Mouse (Mus musculus) retina, postnatal 7 days (tissue): ENCODE measurements at regions not wholly inside any gene's neighbourhood (a gene's known extent, or its start where the extent isn't known, plus 50 kb on each side); places are given as distances from the start of the nearest gene placed in this dataset.
A peak's percentile ranks its signal among the peaks of the same experiment; 100 is the strongest.
"Not testable (repeated sequence)": the region's sequence is repeated elsewhere in the genome, so short reads cannot be mapped to it uniquely, and the experiment has no call there.

Source experiments
- DNase-seq: peaks from one replicate; pipeline ENCODE4 v3.0.0-alpha.2; 2012; ENCODE audit warnings: low read depth, low spot score

DNA sequence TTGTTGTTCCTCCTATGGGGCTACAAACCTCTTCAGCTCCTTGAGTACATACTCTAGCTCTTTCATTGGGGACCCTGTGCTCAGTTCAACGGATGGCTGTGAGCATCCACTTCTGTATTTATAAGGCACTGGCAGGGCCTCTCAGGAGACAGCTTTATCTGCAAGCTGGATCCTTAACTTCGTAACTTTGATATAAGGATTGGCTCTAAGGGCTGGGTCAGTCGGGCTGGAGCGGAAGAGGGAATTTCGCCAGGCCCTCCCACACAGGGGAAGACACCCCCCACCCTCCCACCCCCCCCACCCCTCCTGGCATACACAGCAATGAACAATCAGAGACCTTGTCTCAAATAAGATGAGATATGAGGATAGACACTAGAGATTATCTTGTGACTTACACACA, 304.3 kb upstream of the Chordc1 start:
- DNase-seq, result peak; percentile 19

DNA sequence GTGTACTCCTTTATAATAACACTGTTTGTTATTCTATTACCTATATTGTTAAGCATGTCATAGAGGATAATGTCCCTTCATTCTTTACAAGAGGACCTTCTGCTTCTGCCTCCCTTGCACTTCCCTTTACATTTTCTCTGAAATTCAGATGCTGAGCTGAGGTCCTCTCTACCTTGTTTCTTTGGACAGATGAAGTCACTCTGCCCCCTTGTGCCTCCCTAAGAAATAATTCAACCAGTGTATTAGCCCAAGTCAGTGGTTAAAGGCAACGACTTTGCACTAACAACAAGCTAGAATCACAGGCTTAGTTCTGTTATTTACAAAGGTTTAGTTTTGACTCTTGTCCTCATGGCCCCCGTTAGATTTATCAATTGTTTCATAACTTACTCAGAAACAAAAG, 289.4 kb upstream of the Chordc1 start:
- DNase-seq, result no peak

DNA sequence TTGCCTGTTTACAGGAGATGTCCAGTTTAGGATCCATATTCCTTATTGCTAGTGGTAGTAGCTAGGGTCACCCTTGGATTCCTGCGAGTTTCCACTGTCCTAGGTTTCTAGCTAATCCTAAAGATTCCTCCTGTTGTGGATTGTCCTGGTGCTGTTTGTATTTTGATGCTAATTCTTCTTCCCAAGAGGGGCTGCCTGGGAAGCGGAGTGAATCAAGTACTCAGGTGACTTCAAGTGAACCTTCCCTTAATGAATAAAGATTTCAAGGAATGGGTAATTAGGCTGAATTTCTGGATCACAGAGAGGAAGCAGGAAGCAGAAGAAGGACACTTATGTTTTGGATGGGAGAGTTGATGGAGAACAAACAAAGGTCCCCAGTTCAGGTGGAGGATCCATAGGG, 250.6 kb upstream of the Chordc1 start:
- DNase-seq, result no peak

DNA sequence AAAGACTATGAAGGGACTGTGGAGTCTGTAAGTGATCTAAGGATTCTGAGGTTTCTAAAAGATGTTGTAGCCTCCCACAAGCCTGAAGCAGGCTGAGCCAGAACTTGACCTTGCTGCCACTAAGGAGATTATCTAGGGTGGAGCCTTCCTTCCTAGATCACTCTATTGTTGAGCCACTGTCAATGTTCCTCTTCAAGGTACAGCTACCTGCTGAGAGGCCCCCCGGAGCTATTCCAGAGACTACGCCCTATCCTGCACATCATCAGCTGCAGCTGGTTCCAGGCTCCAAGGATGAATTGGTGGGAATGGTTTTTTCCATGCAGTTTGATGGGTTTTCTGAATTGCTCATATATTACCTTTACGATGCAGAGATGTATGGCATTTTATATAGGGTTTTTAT, 249.3 kb upstream of the Chordc1 start:
- DNase-seq, result not testable (repeated sequence)

DNA sequence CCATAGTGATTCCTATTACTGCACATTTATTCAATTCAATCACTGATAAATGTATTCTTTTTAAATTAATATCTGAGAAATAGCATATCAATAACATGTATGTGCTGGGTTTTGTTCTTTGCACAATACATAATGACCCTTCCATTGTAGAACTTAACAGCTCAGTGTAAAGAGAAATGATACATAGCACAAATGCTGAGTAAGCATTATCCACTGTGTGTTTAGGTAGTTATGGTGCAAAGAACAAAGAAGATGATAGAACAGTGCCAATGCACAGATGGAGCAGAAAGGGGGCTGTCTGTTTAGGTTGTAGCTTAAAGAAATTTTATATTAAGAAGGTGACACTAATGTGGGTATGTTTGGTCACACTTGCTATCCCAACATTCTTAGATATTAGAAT, 215.0 kb upstream of the Chordc1 start:
- no peak for DNase-seq

DNA sequence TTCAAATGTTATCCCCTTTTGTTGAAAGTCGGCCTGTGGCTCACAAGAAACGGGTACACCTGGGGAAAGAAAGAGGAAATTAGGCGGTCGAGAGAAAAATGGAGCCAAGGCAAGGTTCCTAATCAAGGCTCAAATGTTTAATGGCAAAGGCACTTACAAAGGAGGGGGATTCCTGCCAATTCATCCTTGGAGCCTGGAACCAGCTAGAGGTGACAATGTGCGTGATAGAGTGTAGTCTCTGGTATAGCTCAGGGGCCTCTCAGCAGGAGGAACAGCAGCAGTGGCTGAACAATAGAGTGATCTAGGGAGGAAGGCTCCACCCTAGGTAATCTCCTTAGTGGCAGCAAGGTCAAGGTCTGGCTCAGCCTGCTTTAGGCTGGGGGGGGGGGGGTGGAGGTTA, 213.5 kb upstream of the Chordc1 start:
- not testable (repeated sequence) for DNase-seq

DNA sequence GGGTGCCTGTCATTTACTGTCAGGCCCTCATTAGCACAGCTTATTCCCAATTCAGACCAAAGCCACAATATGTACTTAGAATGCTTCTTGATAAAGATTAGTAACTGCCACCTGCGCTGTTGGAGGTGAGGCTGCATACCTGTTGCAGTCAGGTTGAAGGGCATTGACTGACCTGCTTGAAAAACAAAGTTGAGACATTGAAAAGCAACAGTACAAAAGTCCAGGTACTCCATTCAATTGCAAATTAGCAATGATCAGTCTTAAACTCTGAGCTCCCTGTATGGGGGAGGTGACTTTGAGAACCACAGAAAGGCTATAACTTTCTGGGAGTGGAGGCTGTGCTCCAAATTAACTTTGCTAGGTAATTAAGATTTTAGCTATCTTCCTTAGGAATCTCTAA, 212.8 kb upstream of the Chordc1 start:
- not testable (repeated sequence) for DNase-seq
